Mouse (Mus musculus): ENCODE measurements around the gene Trappc5. TPM values are rescaled to one million over a fixed set of nuclear protein-coding genes. Genes with fewer than 3 reads are reported as not detected.

The Trappc5 gene
- polyA plus RNA-seq, 1 experiment from 2014 or later, result 72.5 TPM

DNA sequence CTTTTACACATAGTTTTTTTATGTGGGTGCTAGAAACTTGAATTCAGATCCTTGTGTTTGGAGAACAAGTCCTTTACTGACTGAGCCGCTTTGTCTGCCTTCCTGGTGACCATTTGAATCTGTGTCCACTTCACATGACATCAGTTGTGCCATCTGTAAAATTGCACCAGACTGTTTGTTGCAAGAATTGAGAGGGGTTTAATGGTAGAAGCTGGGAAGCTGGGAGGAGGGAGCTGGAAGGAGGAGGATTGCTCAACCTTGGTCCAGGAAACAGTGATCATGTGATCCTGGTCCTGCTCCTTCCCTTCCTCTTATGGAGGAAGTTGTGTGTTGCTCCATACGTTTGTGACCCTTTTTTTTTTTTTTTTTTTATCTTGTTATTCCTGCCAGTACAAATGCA is 27.8 kb upstream of the Trappc5 start:
- H3K9me3 ChIP-seq (replicated peaks; ENCODE audit: control insufficient read depth, low read length, poor library complexity, severe bottlenecking), result no peaks in the 10 kb centered on the region
- no peak overlapping the region for H3K27ac ChIP-seq (ENCODE audit: low read length)
- no peaks in the 10 kb centered on the region for H3K4me1 ChIP-seq (ENCODE audit: control insufficient read depth, insufficient read depth, low read length)
- H3K27me3 ChIP-seq (ENCODE audit: control insufficient read depth, insufficient read depth, low read depth, low read length), result no peaks in the 10 kb centered on the region
- H3K4me2 ChIP-seq (ENCODE audit: low read length), result no peak overlapping the region
- H3K4me3 ChIP-seq (ENCODE audit: low read depth, low read length), result no peak overlapping the region
- ATAC-seq, result no peak
- 67% methylated on average over 2 of the region's 2 CpGs for WGBS
- no peak overlapping the region for H3K9ac ChIP-seq (ENCODE audit: low read depth, low read length)
- no peaks in the 10 kb centered on the region for H3K36me3 ChIP-seq (ENCODE audit: control insufficient read depth, insufficient read depth, low read length)

DNA sequence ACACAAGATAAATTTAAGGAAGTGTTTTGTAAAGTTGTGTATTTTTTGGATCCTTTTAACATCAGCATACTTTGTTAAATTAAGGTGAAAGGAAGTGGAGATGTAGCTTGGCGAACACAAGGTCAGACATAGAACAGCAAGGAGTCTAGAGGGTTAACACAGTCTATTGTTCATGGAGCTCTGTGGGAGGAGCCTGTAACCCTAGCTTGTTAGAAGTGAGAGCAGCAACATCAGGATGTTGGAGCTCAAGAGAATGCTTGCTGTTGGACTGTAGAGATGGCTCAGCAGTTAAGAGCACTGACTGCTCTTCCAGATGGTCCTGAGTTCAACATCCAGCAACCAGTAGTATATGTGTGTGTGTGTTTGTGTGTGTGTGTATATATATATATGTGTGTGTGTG is 27.1 kb upstream of the Trappc5 start:
- H3K9ac ChIP-seq (ENCODE audit: low read depth, low read length), result no peak overlapping the region
- H3K27me3 ChIP-seq (ENCODE audit: control insufficient read depth, insufficient read depth, low read depth, low read length), result no peaks in the 10 kb centered on the region
- no peak overlapping the region for H3K4me3 ChIP-seq (ENCODE audit: low read depth, low read length)
- ATAC-seq, result no peak
- H3K36me3 ChIP-seq (ENCODE audit: control insufficient read depth, insufficient read depth, low read length), result no peaks in the 10 kb centered on the region
- no peak overlapping the region for H3K4me2 ChIP-seq (ENCODE audit: low read length)
- H3K27ac ChIP-seq (ENCODE audit: low read length), result no peak overlapping the region
- H3K9me3 ChIP-seq (replicated peaks; ENCODE audit: control insufficient read depth, low read length, poor library complexity, severe bottlenecking), result no peaks in the 10 kb centered on the region
- WGBS, result 18% methylated on average over 1 of the region's 1 CpGs
- no peaks in the 10 kb centered on the region for H3K4me1 ChIP-seq (ENCODE audit: control insufficient read depth, insufficient read depth, low read length)

DNA sequence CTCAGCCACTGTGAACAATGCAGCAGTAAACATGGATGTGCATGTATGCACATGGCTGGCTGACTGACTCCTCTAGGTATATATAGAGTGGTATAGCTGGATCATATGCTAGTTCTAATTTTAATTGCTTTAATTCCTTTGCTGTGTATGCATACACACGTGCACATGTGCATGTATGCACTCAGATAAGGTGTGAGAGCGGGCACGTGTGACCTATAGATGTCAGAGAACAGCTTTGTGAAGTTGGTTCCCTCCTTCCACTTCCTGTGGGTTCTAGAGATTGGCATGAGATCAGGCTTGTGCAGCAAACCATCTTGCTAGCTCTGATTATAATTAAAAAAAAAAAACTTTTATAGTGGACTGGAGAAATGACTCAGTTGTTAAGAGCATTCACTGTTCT is 23.3 kb upstream of the Trappc5 start:
- H3K4me3 ChIP-seq (ENCODE audit: low read depth, low read length), result no peak overlapping the region
- 67% methylated on average over 3 of the region's 3 CpGs for WGBS
- H3K27ac ChIP-seq (ENCODE audit: low read length), result no peak overlapping the region
- H3K9ac ChIP-seq (ENCODE audit: low read depth, low read length), result no peak overlapping the region
- H3K36me3 ChIP-seq (ENCODE audit: control insufficient read depth, insufficient read depth, low read length), result no peaks in the 10 kb centered on the region
- no peaks in the 10 kb centered on the region for H3K9me3 ChIP-seq (replicated peaks; ENCODE audit: control insufficient read depth, low read length, poor library complexity, severe bottlenecking)
- ATAC-seq, result no peak
- peaks cover 5% of the 10 kb centered on the region; the same call in 1 of the 2 replicates for H3K4me1 ChIP-seq (ENCODE audit: control insufficient read depth, insufficient read depth, low read length)
- H3K27me3 ChIP-seq (ENCODE audit: control insufficient read depth, insufficient read depth, low read depth, low read length), result no peaks in the 10 kb centered on the region
- H3K4me2 ChIP-seq (ENCODE audit: low read length), result no peak overlapping the region

DNA sequence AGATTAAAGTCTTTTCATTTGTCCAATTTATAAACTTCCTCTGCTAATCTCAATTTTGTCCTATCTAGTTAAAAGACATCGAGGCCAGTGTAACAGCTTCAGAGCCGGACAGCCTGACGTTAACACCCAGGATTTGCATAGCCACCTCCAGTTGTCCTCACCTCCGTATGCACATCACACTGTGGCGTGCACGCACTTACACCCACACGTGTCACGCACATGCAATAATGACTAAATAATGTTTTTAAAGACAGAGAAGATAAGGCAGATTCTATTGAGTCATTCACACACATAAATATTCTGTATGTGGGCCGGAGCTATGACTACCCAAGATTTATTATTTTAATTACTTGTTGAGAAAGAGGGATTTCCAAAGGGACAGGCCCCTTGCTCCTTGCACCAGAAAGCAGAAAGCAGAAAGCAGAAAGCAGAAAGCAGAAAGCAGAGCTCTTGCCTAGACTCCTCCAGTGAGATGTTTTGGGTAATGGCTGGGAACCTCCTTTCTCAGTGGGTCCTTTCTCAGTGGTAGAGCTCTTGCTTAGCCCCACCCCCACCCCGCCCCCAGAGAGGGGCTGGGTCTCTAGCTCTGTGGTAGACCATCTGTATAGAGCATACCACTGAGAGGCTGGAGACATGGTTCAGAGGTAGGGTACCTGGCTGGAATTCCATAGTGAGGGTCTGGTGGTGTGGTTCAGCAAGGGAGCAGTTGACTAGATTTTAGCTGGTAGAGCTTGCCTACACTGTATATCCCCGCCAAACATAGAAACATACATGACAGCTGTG is 21.2 kb upstream of the Trappc5 start:
- no peaks in the 10 kb centered on the region for H3K9me3 ChIP-seq (replicated peaks; ENCODE audit: control insufficient read depth, low read length, poor library complexity, severe bottlenecking)
- no peaks in the 10 kb centered on the region for H3K27me3 ChIP-seq (ENCODE audit: control insufficient read depth, insufficient read depth, low read depth, low read length)
- no peak overlapping the region for H3K4me2 ChIP-seq (ENCODE audit: low read length)
- no peak overlapping the region for H3K4me3 ChIP-seq (ENCODE audit: low read depth, low read length)
- H3K4me1 ChIP-seq (ENCODE audit: control insufficient read depth, insufficient read depth, low read length), result peaks cover 5% of the 10 kb centered on the region; the same call in 1 of the 2 replicates
- no peaks in the 10 kb centered on the region for H3K36me3 ChIP-seq (ENCODE audit: control insufficient read depth, insufficient read depth, low read length)
- WGBS, result 79% methylated on average over 11 of the region's 11 CpGs
- no peak overlapping the region for H3K27ac ChIP-seq (ENCODE audit: low read length)
- no peak for ATAC-seq
- no peak overlapping the region for H3K9ac ChIP-seq (ENCODE audit: low read depth, low read length)

DNA sequence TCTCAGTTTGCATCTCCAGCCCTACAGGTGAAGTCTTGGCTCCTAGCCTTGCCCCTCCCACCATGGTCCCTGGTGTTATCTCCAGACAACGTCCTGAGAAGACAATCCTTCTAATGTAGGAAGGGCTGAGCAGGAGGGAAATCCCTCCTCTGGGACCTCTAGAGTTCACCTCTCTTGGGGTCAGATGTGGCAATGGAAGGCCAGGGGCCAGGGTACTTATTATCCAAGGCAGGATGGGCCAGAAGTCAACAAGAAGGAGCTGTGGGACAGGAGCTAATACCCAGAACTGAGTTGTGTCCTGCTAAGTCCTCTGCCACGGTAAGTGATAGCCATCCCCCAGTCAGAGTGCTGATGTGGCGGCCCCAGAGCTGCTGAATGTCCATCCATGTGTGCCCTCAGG is 20.6 kb upstream of the Trappc5 start, which contains the start of gene Retn:
TSS of gene Retn (plus strand) at position 245 of the 400 bp plus-strand sequence.
- H3K4me3 ChIP-seq (ENCODE audit: low read depth, low read length), result no peak within 1 kb of the TSS
- H3K27ac ChIP-seq (ENCODE audit: low read length), result no peak within 1 kb of the TSS
- no peaks in the 10 kb centered on the region for H3K9me3 ChIP-seq (replicated peaks; ENCODE audit: control insufficient read depth, low read length, poor library complexity, severe bottlenecking)
- WGBS, result 78% methylated on average over 3 of the region's 3 CpGs
- no peak within 1 kb of the TSS for H3K4me2 ChIP-seq (ENCODE audit: low read length)
- no peaks in the 10 kb centered on the region for H3K36me3 ChIP-seq (ENCODE audit: control insufficient read depth, insufficient read depth, low read length)
- ATAC-seq, result no peak
- H3K4me1 ChIP-seq (ENCODE audit: control insufficient read depth, insufficient read depth, low read length), result peaks cover 5% of the 10 kb centered on the region; the same call in 1 of the 2 replicates
- no peak within 1 kb of the TSS for H3K9ac ChIP-seq (ENCODE audit: low read depth, low read length)
- no peaks in the 10 kb centered on the region for H3K27me3 ChIP-seq (ENCODE audit: control insufficient read depth, insufficient read depth, low read depth, low read length)

DNA sequence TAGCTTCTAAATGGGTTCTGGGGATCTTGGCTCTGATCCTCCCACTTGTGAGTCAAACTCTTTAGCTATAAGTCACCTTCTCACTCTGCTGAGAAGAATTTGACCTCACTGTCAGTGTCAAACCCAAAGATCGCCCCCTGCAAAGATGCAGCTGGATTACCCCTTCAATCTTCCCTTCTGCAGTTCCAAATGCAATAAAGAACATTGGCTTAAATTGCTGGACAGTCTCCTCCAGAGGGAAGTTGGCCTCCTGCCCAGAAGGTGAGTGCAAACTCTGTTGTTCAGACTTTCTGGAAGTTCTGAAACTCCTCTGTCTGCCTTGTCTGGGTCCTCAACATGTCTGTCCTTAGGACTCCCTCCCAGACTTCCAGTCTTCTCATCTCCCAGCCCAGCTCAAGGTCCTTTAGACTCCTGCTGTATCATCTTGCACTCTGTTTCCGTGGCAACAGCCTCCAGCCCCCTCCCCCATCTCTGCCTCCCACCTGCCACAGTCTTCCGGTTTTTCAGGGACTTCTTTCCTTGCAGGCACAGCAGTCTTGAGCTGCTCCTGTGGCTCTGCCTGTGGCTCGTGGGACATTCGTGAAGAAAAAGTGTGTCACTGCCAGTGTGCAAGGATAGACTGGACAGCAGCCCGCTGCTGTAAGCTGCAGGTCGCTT is 19.2 kb upstream of the Trappc5 start:
- peak; percentile 79 for ATAC-seq
- no peak overlapping the region for H3K27ac ChIP-seq (ENCODE audit: low read length)
- H3K4me1 ChIP-seq (ENCODE audit: control insufficient read depth, insufficient read depth, low read length), result peaks cover 5% of the 10 kb centered on the region; the same call in 1 of the 2 replicates
- 0 out of 2 replicates have a peak overlapping the region, but pooled peaks have one; percentile 15 for H3K9ac ChIP-seq (ENCODE audit: low read depth, low read length)
- H3K4me2 ChIP-seq (ENCODE audit: low read length), result peak overlapping the region; percentile 40; the same call in 1 of the 2 replicates
- peak overlapping the region; percentile 13 for H3K4me3 ChIP-seq (ENCODE audit: low read depth, low read length)
- H3K9me3 ChIP-seq (replicated peaks; ENCODE audit: control insufficient read depth, low read length, poor library complexity, severe bottlenecking), result no peaks in the 10 kb centered on the region
- no peaks in the 10 kb centered on the region for H3K36me3 ChIP-seq (ENCODE audit: control insufficient read depth, insufficient read depth, low read length)
- H3K27me3 ChIP-seq (ENCODE audit: control insufficient read depth, insufficient read depth, low read depth, low read length), result no peaks in the 10 kb centered on the region
- WGBS, result 16% methylated on average over 7 of the region's 7 CpGs

DNA sequence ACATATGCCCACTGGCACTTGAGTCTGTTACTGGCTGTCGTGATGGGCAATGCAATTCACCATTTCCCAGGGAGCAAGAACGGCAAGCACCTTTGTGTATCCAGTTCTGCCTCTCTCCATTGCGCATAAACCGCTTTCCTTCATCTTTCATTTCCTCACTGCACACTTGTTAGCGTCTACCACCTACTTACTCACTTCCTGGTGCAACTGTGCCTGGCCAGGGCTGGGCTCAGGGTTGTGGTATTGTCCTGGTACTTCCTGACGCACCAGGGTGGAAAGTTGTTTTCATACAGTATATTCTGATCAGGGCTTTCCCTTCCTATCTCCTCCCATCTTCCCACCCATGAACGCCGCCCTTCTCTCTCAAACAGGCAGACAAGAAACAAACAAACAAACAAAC is 15.2 kb upstream of the Trappc5 start:
- Histone ChIP-seq H3K27me3 (ENCODE audit: control insufficient read depth, insufficient read depth, low read depth, low read length) (no peaks in the 10 kb centered on the region), H3K36me3 (ENCODE audit: control insufficient read depth, insufficient read depth, low read length) (no peaks in the 10 kb centered on the region), H3K4me3 (ENCODE audit: low read depth, low read length) (no peak overlapping the region), H3K9ac (ENCODE audit: low read depth, low read length) (no peak overlapping the region), H3K27ac (ENCODE audit: low read length) (no peak overlapping the region), H3K4me1 (ENCODE audit: control insufficient read depth, insufficient read depth, low read length) (peaks cover 5% of the 10 kb centered on the region; the same call in 1 of the 2 replicates), H3K9me3 (replicated peaks; ENCODE audit: control insufficient read depth, low read length, poor library complexity, severe bottlenecking) (no peaks in the 10 kb centered on the region), H3K4me2 (ENCODE audit: low read length) (no peak overlapping the region)
- 81% methylated on average over 8 of the region's 8 CpGs for WGBS
- ATAC-seq, result no peak

DNA sequence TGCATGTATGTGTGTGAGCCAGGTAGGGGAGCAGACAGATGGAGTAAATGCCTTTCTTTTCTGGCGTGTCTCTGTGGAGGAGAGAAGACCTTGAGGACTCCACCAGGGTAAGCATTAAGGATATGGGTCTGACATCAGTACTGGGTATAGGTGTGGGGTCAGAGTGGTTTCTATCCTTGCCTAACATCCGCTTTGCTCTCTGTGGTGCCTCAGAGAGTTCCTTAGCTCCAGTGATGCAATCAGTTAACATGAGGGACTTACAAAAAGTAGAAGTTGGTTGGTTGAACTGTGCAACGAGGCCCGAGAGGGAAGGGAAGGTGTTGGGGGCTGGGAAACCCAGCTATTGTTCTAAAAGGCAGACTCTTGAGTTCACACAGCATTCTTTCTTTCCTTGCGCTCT is 11.7 kb upstream of the Trappc5 start:
- H3K9ac ChIP-seq (ENCODE audit: low read depth, low read length), result no peak overlapping the region
- no peaks in the 10 kb centered on the region for H3K4me1 ChIP-seq (ENCODE audit: control insufficient read depth, insufficient read depth, low read length)
- no peak overlapping the region for H3K27ac ChIP-seq (ENCODE audit: low read length)
- no peak for ATAC-seq
- no peaks in the 10 kb centered on the region for H3K36me3 ChIP-seq (ENCODE audit: control insufficient read depth, insufficient read depth, low read length)
- H3K4me3 ChIP-seq (ENCODE audit: low read depth, low read length), result no peak overlapping the region
- 76% methylated on average over 5 of the region's 5 CpGs for WGBS
- H3K27me3 ChIP-seq (ENCODE audit: control insufficient read depth, insufficient read depth, low read depth, low read length), result no peaks in the 10 kb centered on the region
- H3K9me3 ChIP-seq (replicated peaks; ENCODE audit: control insufficient read depth, low read length, poor library complexity, severe bottlenecking), result no peaks in the 10 kb centered on the region
- no peak overlapping the region for H3K4me2 ChIP-seq (ENCODE audit: low read length)

DNA sequence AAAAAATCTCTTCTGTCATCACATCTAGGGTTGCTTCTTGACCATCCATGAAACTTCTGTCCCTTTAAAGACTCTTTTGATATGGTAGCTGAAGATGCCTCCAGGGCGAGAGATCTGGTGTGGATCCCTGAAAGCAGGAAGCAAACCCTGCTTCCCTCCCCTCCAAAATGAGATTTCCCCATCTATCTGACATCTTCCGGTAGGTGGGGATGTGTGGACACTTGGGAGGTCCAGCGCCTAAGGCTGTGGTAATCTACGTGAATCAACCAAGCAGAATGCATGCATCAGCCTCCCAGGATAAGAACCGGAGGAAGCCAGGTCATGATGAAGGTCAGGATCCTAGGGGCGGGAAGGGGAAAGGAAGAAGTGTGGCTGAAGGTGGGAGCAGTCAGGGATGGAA is 10.6 kb upstream of the Trappc5 start, which contains the start of gene Mcemp1:
TSS of gene Mcemp1 (plus strand) at position 248 of the 400 bp plus-strand sequence.
- Histone ChIP-seq H3K9ac (ENCODE audit: low read depth, low read length) (no peak within 1 kb of the TSS), H3K4me3 (ENCODE audit: low read depth, low read length) (no peak within 1 kb of the TSS), H3K4me1 (ENCODE audit: control insufficient read depth, insufficient read depth, low read length) (no peaks in the 10 kb centered on the region), H3K27ac (ENCODE audit: low read length) (no peak within 1 kb of the TSS), H3K4me2 (ENCODE audit: low read length) (no peak within 1 kb of the TSS), H3K36me3 (ENCODE audit: control insufficient read depth, insufficient read depth, low read length) (no peaks in the 10 kb centered on the region), H3K27me3 (ENCODE audit: control insufficient read depth, insufficient read depth, low read depth, low read length) (no peaks in the 10 kb centered on the region), H3K9me3 (replicated peaks; ENCODE audit: control insufficient read depth, low read length, poor library complexity, severe bottlenecking) (no peaks in the 10 kb centered on the region)
- ATAC-seq, result no peak
- 84% methylated on average over 6 of the region's 6 CpGs for WGBS

Measured in midbrain, embryonic 16.5 days (tissue).